Comparison of ENCODE assay signal across 9 mouse cellular contexts in genomic region chr2:113398020-113398521, GRCm38 (mm10).
A peak's percentile ranks its signal among the peaks of the same experiment; 100 is the strongest.
DNase-seq lines count a peak whose midpoint lies in the region; ATAC-seq lines count a peak whose summit lies in the region.
"Had no signal": no experiment of that assay in that cellular context is flagged by ENCODE, and none has a peak within 500 bp of the region (broad histone marks: within the 10 kb centered on the region; RNA-seq: fewer than 3 reads in every experiment).

No protein-coding gene starts in this region.

- H3K4me3 ChIP-seq in heart, embryonic 12.5 days: no peak overlapping the region
- no peak overlapping the region for H3K4me3 ChIP-seq in liver, embryonic 11.5 days (ENCODE audit: low read depth, low read length)
- no peak overlapping the region for H3K4me3 ChIP-seq in midbrain, embryonic 10.5 days
- H3K4me3 ChIP-seq: neural tube, embryonic 13.5 days had no signal

- no peak overlapping the region for H3K9ac ChIP-seq in heart, embryonic 12.5 days
- H3K9ac ChIP-seq in liver, embryonic 11.5 days (ENCODE audit: low read depth, low read length): no peak overlapping the region
- H3K9ac ChIP-seq: neural tube, embryonic 13.5 days had no signal

- ATAC-seq in heart, embryonic 12.5 days (ENCODE audit: insufficient number of reproducible peaks, low FRiP score): peak; percentile 36; the same call in 1 of the 2 replicates
- peak; percentile 49 for ATAC-seq in liver, embryonic 11.5 days (replicated peaks; ENCODE audit: low FRiP score)

- no peak for DNase-seq in heart, adult 8-10 months (ENCODE audit: low spot score)
- DNase-seq in lung, postnatal 36 days: peak; percentile 44
- DNase-seq in lung, postnatal 25 days (ENCODE audit: low spot score): no peak
- no peak for DNase-seq in liver, embryonic 11.5 days (ENCODE audit: low spot score)
- DNase-seq in yolk sac, embryonic 10.5 days (ENCODE audit: low spot score): peak; percentile 7
- DNase-seq in adrenal gland, postnatal 25 days: no peak
- DNase-seq in midbrain, embryonic 10.5 days (ENCODE audit: low spot score): no peak

- peak overlapping the region; percentile 31 for H3K27ac ChIP-seq in heart, embryonic 12.5 days (ENCODE audit: poor library complexity, severe bottlenecking)
- H3K27ac ChIP-seq in liver, embryonic 11.5 days (ENCODE audit: low read depth, low read length): no peak overlapping the region
- no peak overlapping the region for H3K27ac ChIP-seq in midbrain, embryonic 10.5 days (replicated peaks)
- H3K27ac ChIP-seq: neural tube, embryonic 13.5 days had no signal

- peak overlapping the region; percentile 16; the same call in 1 of the 2 replicates for H3K4me2 ChIP-seq in heart, embryonic 12.5 days
- no peak overlapping the region for H3K4me2 ChIP-seq in liver, embryonic 11.5 days

- H3K9me3 ChIP-seq in heart, embryonic 12.5 days (replicated peaks): no peaks in the 10 kb centered on the region
- no peaks in the 10 kb centered on the region for H3K9me3 ChIP-seq in liver, embryonic 11.5 days (ENCODE audit: control insufficient read depth, low read length)
- no peaks in the 10 kb centered on the region for H3K9me3 ChIP-seq in midbrain, embryonic 10.5 days (replicated peaks)
- H3K9me3 ChIP-seq: neural tube, embryonic 13.5 days had no signal

- no peaks in the 10 kb centered on the region for H3K27me3 ChIP-seq in heart, embryonic 12.5 days (replicated peaks)
- no peaks in the 10 kb centered on the region for H3K27me3 ChIP-seq in liver, embryonic 11.5 days (replicated peaks; ENCODE audit: control insufficient read depth, insufficient read depth, low read length)
- H3K27me3 ChIP-seq in midbrain, embryonic 10.5 days (ENCODE audit: low read depth, poor library complexity, severe bottlenecking): no peaks in the 10 kb centered on the region
- H3K27me3 ChIP-seq: neural tube, embryonic 13.5 days had no signal

- 53% methylated on average over 9 of the region's 9 CpGs for WGBS in heart, embryonic 12.5 days
- 57% methylated on average over 9 of the region's 9 CpGs for WGBS in liver, embryonic 11.5 days
- 88% methylated on average over 9 of the region's 9 CpGs for WGBS in midbrain, embryonic 10.5 days

- H3K36me3 ChIP-seq in heart, embryonic 12.5 days: no peaks in the 10 kb centered on the region
- no peaks in the 10 kb centered on the region for H3K36me3 ChIP-seq in liver, embryonic 11.5 days (ENCODE audit: control insufficient read depth, insufficient read depth, low read length)
- no peaks in the 10 kb centered on the region for H3K36me3 ChIP-seq in midbrain, embryonic 10.5 days
- H3K36me3 ChIP-seq: neural tube, embryonic 13.5 days had no signal

- H3K4me1 ChIP-seq in heart, embryonic 12.5 days (replicated peaks): peaks cover 4% of the 10 kb centered on the region; the same call in 1 of the 2 replicates
- H3K4me1 ChIP-seq in liver, embryonic 11.5 days (replicated peaks; ENCODE audit: control insufficient read depth, insufficient read depth, low read length): no peaks in the 10 kb centered on the region
- no peaks in the 10 kb centered on the region for H3K4me1 ChIP-seq in midbrain, embryonic 10.5 days

Comparison
In these comparisons a context has a peak if more than half of its experiments do, and no peak if none do; other contexts are left out.
1. DNase-seq: peak in lung, postnatal 36 days (single experiment) and yolk sac, embryonic 10.5 days (single experiment); none in heart, adult 8-10 months (single experiment), lung, postnatal 25 days (single experiment), liver, embryonic 11.5 days (single experiment), adrenal gland, postnatal 25 days (single experiment) and midbrain, embryonic 10.5 days (single experiment).